Mouse (Mus musculus) CD4-positive helper T cell, adult 2 months (primary cell): ENCODE measurements around the gene Lfng.
A peak's percentile ranks its signal among the peaks of the same experiment; 100 is the strongest.

Experiments
- DNase-seq: peaks from one replicate; pipeline ENCODE4 v3.0.0-alpha.2; 2012; ENCODE audit warnings: low read depth, missing footprints, low spot score

Gene Lfng

DNA sequence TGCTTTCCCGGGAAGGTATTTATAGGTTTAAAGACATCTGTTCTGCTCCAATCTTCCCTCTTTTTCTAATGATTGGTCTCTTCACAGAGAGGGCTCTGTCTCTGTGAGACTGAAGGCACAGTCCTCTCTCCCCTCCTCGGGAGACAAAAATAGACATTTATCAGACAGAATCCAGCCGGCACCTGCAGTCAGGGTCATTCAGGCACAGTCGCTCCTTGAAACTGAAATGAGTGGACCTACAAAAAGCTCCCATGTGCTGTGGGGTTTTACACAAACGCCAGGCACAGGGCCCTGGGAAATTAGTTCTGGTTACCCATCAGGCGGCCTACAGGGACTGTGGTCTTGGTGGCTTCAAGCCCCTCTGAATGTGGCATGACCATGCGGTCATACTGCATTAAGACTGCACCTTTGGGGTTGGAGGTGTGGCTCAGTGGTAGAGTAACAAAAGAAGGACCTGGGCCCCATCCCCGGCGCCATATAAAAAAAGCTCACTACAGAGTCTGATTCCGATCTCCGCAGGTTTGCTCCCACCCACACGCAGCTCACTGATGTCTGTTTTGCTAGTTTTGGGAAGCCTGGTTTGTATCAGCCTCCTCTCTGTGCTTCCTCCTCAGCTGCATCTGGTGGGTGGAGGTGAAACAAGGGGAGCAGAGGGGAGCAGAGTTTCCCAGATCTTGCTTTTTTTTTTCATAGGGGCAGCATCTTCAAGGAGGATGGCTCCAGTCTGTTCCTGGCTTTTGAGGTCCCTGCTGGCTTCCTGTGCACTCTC, 54.9 kb downstream of the Lfng start:
- DNase-seq: peak; percentile 37

DNA sequence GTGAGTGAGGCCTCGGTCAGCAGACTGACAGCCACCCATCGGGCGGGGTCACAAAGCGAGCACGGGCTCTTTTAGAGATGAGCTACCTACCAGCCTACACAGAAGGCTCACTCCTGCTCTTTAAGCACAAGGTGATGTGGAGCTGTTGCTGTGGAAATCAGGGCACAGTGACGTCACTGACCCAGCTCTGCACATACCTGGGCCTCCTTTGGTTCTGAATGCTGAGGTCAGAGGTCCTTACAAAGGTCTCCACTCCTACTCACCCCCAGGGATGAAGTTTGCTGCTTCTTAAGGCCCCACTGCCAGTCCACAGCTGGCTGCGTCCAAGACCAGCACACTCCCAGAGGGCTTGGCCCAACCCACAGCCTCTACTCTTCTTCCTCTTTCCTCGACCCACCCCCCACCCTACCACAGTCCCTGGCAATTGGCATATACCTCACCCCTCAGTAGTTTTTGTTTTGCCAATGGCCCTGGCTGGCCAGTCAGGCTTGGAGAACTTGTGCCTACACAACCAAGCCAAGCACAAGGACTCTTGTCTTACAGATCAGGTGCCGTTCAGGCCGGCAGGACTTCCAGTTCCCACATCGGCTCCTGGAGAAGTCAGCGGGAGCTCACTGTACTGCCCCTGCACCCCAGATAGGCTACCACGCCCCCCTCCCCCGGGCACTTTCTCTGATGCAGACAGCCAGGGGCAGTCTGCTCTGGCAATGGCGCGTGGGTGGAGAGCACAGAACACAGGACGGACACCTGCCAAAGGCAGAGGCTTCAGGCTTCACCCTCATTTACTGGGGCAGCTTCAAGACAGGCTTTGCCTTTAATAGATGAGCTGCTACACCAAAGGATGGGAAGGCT, 55.8 kb downstream of the Lfng start:
- peak; percentile 54 for DNase-seq

DNA sequence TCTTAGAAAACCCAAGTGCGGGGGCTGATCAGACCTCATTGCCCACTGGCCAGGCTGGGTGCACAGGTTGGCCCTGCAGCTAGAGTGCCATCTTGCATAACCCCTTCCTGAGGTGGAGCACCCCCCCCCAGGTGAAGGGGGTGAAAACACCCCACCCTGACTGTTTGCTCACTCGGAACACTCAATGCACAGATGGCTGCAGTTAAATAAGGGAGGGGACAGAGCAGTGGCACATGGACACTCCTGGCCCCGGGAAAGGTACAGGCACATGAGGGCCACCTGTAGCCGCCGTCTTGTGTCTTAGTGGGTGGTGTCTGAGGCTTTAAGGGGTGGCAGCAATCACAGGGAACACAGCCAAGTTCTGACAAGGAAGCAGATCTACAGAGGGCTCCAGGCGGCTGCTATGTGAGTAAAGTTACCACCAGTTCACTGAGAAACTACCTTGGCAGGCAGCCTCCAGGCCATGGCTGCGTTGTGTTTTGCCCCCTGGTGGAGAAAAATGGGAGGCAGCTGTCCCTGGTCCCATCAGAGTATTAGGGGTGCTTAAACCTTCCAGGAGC, 56.6 kb downstream of the Lfng start:
- peak; percentile 75 for DNase-seq
